Mouse (Mus musculus) intestine, embryonic 14.5 days (tissue): ENCODE measurements at regions not wholly inside any gene's neighbourhood (a gene's known extent, or its start where the extent isn't known, plus 50 kb on each side); places are given as distances from the start of the nearest gene placed in this dataset.

Experiments used
- ATAC-seq: fragments of 200-750 bp; cut with Nextera tagmentation; replicated peaks from 2 replicates; pipeline ENCODE4 v1.8.0; 2017; ENCODE audit warnings: low read depth, moderate number of reproducible peaks, moderate TSS enrichment, moderate library complexity; ENCODE audit not compliant: low FRiP score, low TSS enrichment
- DNase-seq: peaks from one replicate; pipeline ENCODE4 v3.0.0-alpha.2; 2018; ENCODE audit warnings: low spot score
- H3K27ac ChIP-seq: fragments of 300-500 bp; sonication (generic); 2 replicates; pipeline ENCODE4 v1.5.1; 2014; ENCODE audit warnings: low read depth, mild to moderate bottlenecking, control low read depth
- H3K27me3 ChIP-seq: fragments of 300-500 bp; sonication (generic); replicated peaks from 2 replicates; pipeline ENCODE4 v1.6.1; 2014; ENCODE audit warnings: low read length, control low read depth; ENCODE audit not compliant: control insufficient read depth, insufficient read depth
- H3K36me3 ChIP-seq: fragments of 300-500 bp; sonication (generic); 2 replicates; pipeline ENCODE4 v1.6.1; 2014; ENCODE audit warnings: low read length, control low read depth; ENCODE audit not compliant: control insufficient read depth, insufficient read depth
- H3K4me1 ChIP-seq: fragments of 300-500 bp; sonication (generic); replicated peaks from 2 replicates; pipeline ENCODE4 v1.6.1; 2014; ENCODE audit warnings: low read length, control low read depth, mixed read lengths; ENCODE audit not compliant: control insufficient read depth, insufficient read depth
- H3K4me2 ChIP-seq: fragments of 300-500 bp; sonication (generic); 2 replicates; pipeline ENCODE4 v1.6.1; 2014; ENCODE audit warnings: low read length
- H3K4me3 ChIP-seq: fragments of 300-500 bp; sonication (generic); 2 replicates; pipeline ENCODE4 v1.5.1; 2014; ENCODE audit warnings: low read depth, low read length, control low read depth, mixed read lengths
- H3K9ac ChIP-seq: fragments of 300-500 bp; sonication (generic); 2 replicates; pipeline ENCODE4 v1.6.1; 2014; ENCODE audit warnings: mild to moderate bottlenecking, low read length
- H3K9me3 ChIP-seq: fragments of 300-500 bp; sonication (generic); 2 replicates; pipeline ENCODE4 v1.6.1; 2016; ENCODE audit warnings: low read length, control low read depth; ENCODE audit not compliant: control insufficient read depth
- WGBS: fragments of 180-500 bp; shearing (Covaris S2); extraction: QIAGEN DNeasy Blood & Tissue Kit; methylation state at CpG from one replicate; pipeline ENCODE4 v1.1.7; 2014; 5-methylcytosine and 5-hydroxymethylcytosine counted together

DNA sequence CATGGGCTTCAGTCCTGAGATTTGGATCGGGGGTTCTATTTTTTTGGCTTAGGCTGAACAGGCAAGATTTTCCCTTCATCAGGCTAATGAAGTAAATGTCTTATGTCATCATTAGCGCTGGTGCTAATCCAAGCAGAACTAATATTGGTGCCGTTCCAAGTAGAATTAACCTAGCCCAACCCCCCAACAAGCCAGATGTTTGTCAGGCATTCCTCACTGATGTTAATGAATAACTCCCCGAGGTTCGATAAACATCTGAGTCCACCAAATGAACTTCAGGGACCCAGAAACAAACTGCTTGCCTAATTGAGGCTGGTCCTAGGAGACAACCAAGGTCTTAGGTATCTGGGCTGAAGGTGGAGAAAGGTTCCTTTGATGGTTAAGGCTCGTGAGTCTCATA, 180.9 kb downstream of the Gm45692 start:
- no peaks in the 10 kb centered on the region for H3K9me3 ChIP-seq
- H3K9ac ChIP-seq: no peak overlapping the region
- no peaks in the 10 kb centered on the region for H3K36me3 ChIP-seq
- no peak for ATAC-seq
- peak overlapping the region; percentile 4; the same call in 1 of the 2 replicates for H3K4me2 ChIP-seq
- no peaks in the 10 kb centered on the region for H3K27me3 ChIP-seq
- peaks cover 6% of the 10 kb centered on the region for H3K4me1 ChIP-seq
- DNase-seq: no peak
- no peak overlapping the region for H3K27ac ChIP-seq
- WGBS: 47% methylated on average over 6 of the region's 6 CpGs
- no peak overlapping the region for H3K4me3 ChIP-seq

DNA sequence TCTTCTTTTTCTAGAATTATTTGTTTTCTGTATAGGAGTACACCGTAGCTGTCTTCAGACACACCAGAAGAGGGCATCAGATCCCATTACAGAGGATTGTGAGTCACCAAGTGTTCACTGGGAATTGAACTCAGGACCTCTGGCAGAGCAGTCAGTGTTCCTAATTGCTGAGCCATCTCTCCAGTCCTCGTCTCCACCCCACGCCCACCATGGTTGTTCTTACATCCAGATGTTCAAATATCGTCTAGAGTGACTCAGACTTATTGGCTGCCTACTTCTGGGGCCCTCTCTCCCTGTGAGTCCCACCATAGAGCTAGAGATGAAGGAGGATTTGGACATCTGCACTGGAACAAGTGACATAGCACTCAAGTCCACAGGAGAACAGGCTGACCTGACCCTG, 182.6 kb downstream of the Gm45692 start:
- Histone ChIP-seq H3K4me1 (peaks cover 8% of the 10 kb centered on the region), H3K9ac (no peak overlapping the region), H3K4me2 (no peak overlapping the region), H3K4me3 (no peak overlapping the region), H3K9me3 (no peaks in the 10 kb centered on the region), H3K36me3 (no peaks in the 10 kb centered on the region), H3K27ac (no peak overlapping the region), H3K27me3 (no peaks in the 10 kb centered on the region)
- no peak for DNase-seq
- WGBS: 73% methylated on average over 4 of the region's 4 CpGs
- ATAC-seq: no peak

GRCm38 (mm10) chr8:26304566-26304965, 185.2 kb downstream of the Gm45692 start:
- H3K9me3 ChIP-seq: no peaks in the 10 kb centered on the region
- ATAC-seq (no peak), DNase-seq (no peak)
- WGBS: 62% methylated on average over 6 of the region's 6 CpGs
- H3K4me1 ChIP-seq: peaks cover 19% of the 10 kb centered on the region
- H3K27ac ChIP-seq: no peak overlapping the region
- no peaks in the 10 kb centered on the region for H3K27me3 ChIP-seq
- H3K9ac ChIP-seq: no peak overlapping the region
- H3K36me3 ChIP-seq: no peaks in the 10 kb centered on the region
- H3K4me3 ChIP-seq: no peak overlapping the region
- H3K4me2 ChIP-seq: no peak overlapping the region

DNA sequence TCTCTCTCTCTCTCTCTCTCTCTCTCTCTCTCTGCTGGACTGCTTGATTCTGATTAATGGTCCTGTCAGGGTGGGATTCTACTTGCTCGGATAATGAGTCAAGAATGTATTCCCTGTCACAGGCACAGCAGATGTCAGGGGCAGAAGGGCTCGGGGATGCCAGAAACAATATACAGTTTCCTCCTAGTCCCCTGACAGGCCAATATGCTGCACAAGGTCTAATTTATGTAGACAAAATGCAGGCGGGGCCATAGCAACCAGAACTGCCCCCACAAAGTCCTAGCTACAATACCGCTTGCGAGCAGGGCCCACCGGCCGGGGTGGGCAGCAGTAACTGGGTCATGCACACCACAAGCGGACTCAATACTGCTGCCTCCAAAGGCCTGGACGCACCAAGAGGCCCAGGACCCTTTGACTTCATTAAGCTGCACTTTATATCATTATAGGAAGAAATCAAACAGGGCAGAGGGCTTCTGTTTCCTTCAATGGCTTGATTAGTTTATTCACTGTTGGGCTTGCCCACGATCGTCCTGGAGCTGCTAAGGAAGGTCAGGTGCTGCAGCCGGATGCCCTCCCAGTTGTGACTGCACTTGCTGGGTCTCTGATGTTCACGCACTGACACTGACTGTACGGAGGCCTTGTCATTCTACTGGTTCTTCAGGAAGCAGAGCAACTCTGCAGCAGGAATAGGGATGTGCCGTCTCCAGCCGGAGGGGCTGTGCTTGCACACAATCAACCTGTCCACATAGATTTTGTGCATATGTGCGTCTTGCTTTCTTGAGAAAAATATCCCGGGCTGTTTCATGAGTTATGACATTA, 185.9 kb downstream of the Gm45692 start:
- Histone ChIP-seq H3K9ac (no peak overlapping the region), H3K4me3 (no peak overlapping the region), H3K36me3 (no peaks in the 10 kb centered on the region), H3K9me3 (no peaks in the 10 kb centered on the region), H3K4me1 (peaks cover 18% of the 10 kb centered on the region), H3K4me2 (no peak overlapping the region), H3K27ac (no peak overlapping the region), H3K27me3 (no peaks in the 10 kb centered on the region)
- ATAC-seq (no peak), DNase-seq (peak; percentile 52)
- 43% methylated on average over 18 of the region's 18 CpGs for WGBS

GRCm38 (mm10) chr8:26308121-26308641, 188.8 kb downstream of the Gm45692 start:
- 18% methylated on average over 15 of the region's 15 CpGs for WGBS
- Histone ChIP-seq H3K27ac (no peak overlapping the region), H3K4me2 (peak overlapping the region; percentile 35), H3K9me3 (no peaks in the 10 kb centered on the region), H3K27me3 (no peaks in the 10 kb centered on the region), H3K4me1 (peaks cover 15% of the 10 kb centered on the region), H3K36me3 (no peaks in the 10 kb centered on the region), H3K9ac (no peak overlapping the region), H3K4me3 (no peak overlapping the region)
- ATAC-seq: no peak
- DNase-seq: peak; percentile 54

DNA sequence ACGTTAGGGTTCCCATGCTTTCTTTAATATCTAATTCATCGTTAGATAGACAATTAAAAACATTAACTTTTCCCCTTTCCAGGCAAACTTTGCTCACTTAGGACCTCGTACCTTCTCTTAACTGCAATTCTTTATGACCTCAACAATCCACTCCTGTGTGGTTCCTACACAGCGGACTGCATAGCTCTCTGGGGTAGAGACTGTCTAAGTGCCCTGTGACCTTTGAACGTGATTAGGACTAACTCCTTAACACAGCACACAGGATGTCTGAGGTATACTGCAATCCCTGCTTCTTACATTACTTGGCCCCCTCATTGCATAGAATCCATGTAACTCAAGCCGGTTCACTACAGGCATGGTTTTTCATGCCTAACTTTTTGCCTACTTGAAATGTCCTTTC, 190.4 kb downstream of the Gm45692 start:
- ATAC-seq (no peak), DNase-seq (peak; percentile 47)
- Histone ChIP-seq H3K36me3 (no peaks in the 10 kb centered on the region), H3K27ac (no peak overlapping the region), H3K9ac (no peak overlapping the region), H3K4me2 (no peak overlapping the region), H3K4me1 (peaks cover 15% of the 10 kb centered on the region), H3K4me3 (no peak overlapping the region), H3K27me3 (no peaks in the 10 kb centered on the region), H3K9me3 (no peaks in the 10 kb centered on the region)
- 71% methylated on average over 6 of the region's 6 CpGs for WGBS

DNA sequence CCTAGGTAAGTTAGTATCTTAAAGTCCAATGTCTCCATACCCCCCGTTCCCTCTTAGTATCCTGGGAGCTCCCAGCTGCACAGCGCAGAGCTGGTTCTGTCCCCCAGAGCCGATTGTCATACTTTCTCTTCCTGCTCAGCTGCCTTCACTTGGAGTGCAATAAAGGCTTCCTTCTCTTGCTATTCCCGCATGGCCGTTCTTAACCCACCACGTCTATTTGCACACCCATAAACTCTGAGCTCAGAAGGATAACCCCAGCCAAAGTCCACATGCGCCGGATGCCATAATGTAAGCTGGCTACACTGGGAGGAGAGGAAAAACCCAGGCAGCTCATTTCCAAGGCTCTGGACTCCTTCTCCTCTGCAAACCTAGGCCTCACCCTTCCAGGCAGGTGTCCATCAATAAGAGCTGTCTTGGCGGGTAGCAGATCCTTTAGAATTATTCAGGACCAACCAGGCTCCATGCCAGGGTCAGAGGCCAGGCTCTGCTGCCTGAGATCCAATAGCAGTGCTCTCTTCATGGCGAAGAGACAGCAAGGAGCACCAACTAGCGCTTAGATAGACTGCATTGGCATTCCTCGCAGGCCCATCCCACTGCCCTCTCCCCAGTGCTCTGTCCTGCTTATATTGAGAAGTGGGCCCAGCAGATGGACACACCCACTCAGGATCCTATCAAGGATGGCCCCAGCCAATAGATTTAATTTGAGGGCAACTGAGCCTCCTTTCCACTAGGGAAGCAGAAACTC, 204.4 kb downstream of the Gm45692 start:
- no peak overlapping the region for H3K9ac ChIP-seq
- H3K27ac ChIP-seq: peak overlapping the region; percentile 33; the same call in 1 of the 2 replicates
- 75% methylated on average over 12 of the region's 12 CpGs for WGBS
- H3K9me3 ChIP-seq: no peaks in the 10 kb centered on the region
- H3K4me1 ChIP-seq: no peaks in the 10 kb centered on the region
- H3K4me3 ChIP-seq: no peak overlapping the region
- H3K27me3 ChIP-seq: no peaks in the 10 kb centered on the region
- no peak overlapping the region for H3K4me2 ChIP-seq
- no peaks in the 10 kb centered on the region for H3K36me3 ChIP-seq
- DNase-seq: peak; percentile 53
- ATAC-seq: peak; percentile 80

GRCm38 (mm10) chr8:26324606-26325005, 205.3 kb downstream of the Gm45692 start:
- Histone ChIP-seq H3K27ac (no peak overlapping the region), H3K4me3 (no peak overlapping the region), H3K36me3 (no peaks in the 10 kb centered on the region), H3K4me1 (no peaks in the 10 kb centered on the region), H3K9ac (no peak overlapping the region), H3K27me3 (no peaks in the 10 kb centered on the region), H3K4me2 (no peak overlapping the region), H3K9me3 (no peaks in the 10 kb centered on the region)
- 76% methylated on average over 3 of the region's 3 CpGs for WGBS
- no peak for ATAC-seq
- DNase-seq: peak; percentile 29
